Mouse (Mus musculus): ENCODE measurements at regions not wholly inside any gene's neighbourhood (a gene's known extent, or its start where the extent isn't known, plus 50 kb on each side); places are given as distances from the start of the nearest gene placed in this dataset.
A peak's percentile ranks its signal among the peaks of the same experiment; 100 is the strongest.
"Not testable (repeated sequence)": the region's sequence is repeated elsewhere in the genome, so short reads cannot be mapped to it uniquely, and the experiment has no call there.

DNA sequence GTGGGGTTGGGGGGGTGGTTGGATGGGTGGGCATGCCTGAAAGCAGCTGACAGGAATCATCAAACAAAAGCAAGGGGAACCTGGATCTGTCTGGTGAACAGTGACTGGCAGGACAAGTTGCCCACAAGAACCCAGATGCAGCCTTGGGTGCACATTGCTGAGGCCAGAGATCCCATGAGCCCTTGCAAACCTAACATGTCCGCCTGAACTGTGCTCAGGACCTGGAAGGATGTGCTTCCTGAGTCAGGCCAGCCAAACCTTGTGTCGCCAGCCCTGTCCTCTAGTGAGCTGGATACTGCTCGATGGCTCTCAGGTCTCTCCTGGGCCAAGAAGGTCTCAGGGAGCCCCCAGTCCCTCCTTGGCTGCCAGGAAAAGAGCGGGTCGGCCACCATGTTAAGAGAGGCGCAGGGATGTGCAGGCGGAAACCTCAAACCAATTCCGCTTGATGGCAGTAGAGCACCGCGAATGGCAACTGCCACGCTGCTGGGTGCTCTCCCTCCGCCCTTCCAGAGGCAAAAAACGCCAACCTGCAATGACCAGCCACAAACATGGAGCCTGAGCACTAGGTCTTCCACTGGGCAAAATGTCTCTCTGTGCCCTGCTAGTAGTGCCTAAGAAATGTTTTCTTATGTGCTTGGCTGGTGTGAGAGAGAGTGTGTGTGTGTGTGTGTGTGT, 140.2 kb downstream of the Pls3 start:
- not testable (repeated sequence) for ATAC-seq (ENCODE audit: extremely low read depth, insufficient number of reproducible peaks, low FRiP score, poor library complexity, severe bottlenecking)

DNA sequence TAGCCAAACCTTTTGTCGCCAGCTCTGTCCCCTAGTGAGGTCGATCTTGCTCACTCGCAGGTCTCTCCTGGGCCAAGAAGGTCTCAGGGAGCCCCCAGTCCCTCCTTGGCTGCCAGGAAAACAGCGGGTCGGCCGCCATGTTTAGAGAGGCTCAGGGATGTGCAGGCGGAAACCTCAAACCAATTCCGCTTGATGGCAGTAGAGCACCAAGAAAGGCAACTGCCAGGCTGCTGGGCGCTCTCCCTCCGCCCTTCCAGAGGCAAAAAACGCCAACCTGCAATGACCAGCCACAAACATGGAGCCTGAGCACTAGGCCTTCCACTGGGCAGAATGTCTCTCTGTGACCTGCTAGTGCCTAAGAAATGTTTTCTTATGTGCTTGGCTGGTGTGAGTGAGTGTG, 141.3 kb downstream of the Pls3 start:
- ATAC-seq (ENCODE audit: extremely low read depth, insufficient number of reproducible peaks, low FRiP score, poor library complexity, severe bottlenecking) = not testable (repeated sequence)

DNA sequence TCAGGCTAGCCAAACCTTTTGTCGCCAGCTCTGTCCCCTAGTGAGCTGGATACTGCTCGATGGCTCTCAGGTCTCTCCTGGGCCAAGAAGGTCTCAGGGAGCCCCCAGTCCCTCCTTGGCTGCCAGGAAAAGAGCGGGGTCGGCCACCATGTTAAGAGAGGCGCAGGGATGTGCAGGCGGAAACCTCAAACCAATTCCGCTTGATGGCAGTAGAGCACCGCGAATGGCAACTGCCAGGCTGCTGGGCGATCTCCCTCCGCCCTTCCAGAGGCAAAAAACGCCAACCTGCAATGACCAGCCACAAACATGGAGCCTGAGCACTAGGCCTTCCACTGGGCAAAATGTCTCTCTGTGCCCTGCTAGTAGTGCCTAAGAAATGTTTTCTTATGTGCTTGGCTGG, 145.2 kb downstream of the Pls3 start:
- not testable (repeated sequence) for ATAC-seq (ENCODE audit: extremely low read depth, insufficient number of reproducible peaks, low FRiP score, poor library complexity, severe bottlenecking)

DNA sequence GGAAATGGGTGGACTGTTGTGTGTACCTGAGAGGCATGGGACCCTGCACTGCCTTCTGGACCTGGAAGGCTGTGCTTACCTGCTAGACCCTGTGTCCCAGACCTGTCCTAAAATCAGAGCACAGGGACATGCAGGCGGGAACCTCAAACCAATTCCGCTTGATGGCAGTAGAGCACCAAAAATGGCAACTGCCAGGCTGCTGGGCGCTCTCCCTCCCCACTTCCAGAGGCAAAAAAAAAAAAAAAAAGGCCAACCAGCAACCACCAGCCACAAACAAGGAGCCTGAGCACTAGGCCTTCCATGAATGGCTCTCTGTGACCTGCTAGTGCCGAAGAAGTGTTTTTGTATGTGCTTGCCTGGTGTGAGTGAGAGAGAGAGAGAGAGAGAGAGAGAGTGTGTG, 146.5 kb downstream of the Pls3 start:
- ATAC-seq (ENCODE audit: extremely low read depth, insufficient number of reproducible peaks, low FRiP score, poor library complexity, severe bottlenecking) = no peak

DNA sequence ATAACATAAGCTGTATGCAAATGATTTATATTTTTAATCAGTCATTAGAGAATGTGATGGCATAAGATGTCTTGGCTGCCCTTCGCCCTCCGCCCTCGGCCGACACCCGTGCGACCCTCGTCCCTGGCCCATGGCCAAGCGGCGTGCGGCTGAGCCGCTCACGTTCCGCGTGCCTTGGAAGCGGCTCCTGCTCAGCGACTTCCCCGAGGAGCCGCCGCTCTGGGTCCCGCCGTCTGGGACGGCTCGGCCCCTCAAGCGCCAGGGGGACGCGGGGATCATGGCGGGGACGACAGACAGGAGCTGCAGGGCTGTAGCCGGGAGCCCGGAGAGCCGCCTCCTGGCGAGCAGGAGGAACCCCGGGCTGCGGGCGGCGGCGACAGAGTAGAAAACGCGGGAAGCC, 145.5 kb upstream of the Rab39b start:
- ATAC-seq (ENCODE audit: extremely low read depth, insufficient number of reproducible peaks, low FRiP score, poor library complexity, severe bottlenecking) = not testable (repeated sequence)

DNA sequence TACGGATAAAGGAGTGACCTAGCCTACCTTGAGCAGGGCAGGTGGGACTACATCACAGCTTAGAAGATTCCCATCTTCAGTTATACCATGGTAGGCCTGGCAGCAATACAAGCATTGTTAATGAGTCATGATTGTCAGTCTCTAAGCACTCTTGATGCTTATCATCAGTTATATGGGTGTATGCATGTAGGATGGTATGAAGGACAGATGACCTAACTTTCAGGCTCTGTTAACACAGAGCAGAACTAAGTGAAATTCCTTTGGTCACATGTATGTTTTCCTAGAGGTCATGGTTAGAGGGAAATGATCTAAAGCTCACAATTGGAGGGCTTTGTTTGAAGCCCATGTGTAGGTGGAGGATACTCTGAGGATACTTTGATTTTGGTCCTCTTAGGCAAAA, 121.9 kb upstream of the Rab39b start:
- no peak for ATAC-seq (ENCODE audit: extremely low read depth, insufficient number of reproducible peaks, low FRiP score, poor library complexity, severe bottlenecking)

DNA sequence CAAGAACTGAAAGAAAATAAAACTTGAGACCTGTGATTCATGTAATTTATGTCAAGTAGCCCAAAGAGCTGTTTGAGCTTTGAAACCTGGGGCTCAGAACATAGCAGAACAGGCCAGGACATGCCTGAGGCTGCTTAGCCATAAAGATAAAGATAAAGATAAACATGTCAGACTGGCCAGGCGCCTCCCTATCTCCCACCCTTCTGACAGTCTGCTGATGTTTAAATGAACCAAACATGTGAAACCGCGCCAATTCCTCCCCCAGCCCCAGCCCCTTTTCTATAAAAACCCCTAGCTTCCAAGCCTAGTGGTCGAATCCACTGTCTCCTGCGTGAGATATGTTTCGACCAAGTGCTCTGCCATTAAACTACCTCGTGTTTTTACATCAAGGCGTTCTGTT, 97.2 kb upstream of the Rab39b start:
- ATAC-seq (ENCODE audit: extremely low read depth, insufficient number of reproducible peaks, low FRiP score, poor library complexity, severe bottlenecking) = not testable (repeated sequence)

DNA sequence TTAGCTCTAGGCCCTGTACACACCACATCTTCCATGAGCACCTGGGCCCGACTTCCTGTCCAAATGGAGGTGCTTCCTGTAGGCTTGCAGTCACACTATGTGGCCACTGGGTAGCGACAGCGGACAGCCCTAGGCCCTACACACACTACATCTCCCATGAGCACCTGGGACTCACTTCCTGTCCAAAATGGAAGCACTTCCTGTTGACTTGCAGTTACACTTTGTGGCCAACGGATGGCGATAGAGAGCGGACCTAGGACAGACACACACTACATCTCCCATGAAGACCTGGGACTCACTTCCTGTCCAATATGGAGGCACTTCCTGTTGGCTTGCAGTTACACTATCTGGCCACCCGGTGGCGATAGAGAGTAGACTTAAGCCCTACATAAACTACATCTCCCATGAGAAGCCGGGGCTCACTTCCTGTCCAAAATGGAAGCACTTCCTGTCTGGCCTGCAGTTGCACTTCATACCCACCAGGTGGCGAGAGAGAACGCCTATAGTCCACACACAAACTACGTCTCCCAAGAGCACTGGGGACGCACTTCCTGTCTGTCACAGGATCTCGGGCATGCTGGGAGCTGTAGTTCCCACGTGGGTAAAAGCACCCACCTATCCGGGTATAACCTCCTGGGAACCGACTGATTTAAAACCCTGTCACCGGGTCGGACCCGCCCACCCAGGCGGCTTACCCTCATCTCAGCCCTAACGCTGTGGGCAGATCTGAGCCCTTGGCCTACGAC, 96.1 kb upstream of the Rab39b start:
- peak; percentile 92 for ATAC-seq (ENCODE audit: extremely low read depth, insufficient number of reproducible peaks, low FRiP score, poor library complexity, severe bottlenecking)

DNA sequence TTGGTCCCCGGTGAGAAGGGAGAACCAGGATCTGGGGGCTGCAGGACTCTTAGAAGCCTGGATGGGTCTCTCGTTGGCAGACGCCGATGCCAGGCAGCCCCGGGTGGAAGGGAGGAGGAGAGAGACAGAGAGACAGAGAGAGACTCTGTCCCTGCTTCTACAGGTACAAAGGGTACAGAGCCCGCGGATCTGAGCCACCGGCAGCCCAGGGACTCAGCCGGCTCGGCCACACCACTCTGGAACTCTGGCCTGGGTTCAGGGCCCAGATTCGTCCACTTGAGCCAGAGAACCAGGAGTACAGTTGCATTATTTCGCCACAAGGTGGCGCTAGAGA, 95.5 kb upstream of the Rab39b start:
- no peak for ATAC-seq (ENCODE audit: extremely low read depth, insufficient number of reproducible peaks, low FRiP score, poor library complexity, severe bottlenecking)

DNA sequence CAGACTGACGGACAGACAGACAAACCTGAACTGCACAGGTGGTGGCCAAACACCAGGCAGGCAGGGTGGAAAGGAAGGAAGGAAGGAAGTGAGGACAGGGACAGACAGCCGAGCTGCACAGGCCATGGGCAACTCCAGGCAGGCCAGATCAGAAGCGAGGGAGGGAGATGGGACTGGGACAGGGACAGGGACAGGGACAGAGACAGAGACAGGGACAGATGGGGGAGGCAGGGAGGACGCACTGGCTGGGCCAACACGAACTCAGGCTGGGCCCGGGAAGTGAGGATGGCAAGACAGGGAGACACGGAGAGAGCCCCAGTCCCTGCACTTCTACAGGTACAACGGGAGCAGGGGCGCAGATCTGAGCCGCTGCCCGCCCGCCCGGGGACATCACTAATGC, 94.9 kb upstream of the Rab39b start:
- ATAC-seq (ENCODE audit: extremely low read depth, insufficient number of reproducible peaks, low FRiP score, poor library complexity, severe bottlenecking) = no peak

DNA sequence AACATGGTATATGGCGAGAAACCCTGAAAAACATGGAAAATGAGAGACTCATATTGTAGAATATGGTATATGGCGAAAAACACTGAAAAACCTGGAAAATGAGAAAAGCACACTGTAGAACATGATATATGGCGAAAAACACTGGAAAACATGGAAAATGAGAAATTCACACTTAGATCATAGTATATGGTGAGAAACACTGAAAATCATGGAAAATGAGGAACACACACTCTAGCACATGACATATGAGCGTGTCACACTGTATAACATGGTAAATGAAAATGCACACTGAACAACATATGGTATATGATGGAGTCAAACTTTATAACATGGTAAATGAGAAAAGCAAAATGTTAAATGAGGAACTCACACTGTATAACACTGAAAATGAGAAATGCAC, 89.6 kb upstream of the Rab39b start:
- no peak for ATAC-seq (ENCODE audit: extremely low read depth, insufficient number of reproducible peaks, low FRiP score, poor library complexity, severe bottlenecking)

DNA sequence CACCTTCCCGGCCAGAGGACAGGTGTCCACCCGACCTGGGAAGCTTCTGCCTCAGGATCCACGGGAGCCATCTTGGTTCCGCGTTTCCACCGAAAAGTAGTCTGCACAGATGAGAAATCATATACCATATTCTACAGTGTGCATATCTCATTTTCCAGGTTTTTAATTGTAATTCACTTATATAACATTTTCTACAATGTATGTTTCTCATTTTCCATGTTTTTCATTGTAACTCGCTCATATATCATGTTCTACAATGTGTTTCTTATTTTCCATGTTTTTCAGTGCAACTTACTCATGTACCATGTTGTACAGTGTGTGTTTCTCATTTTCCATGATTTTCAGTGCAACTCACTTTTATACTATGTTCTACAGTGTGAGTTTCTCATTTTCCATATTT, 65.4 kb upstream of the Rab39b start:
- ATAC-seq (ENCODE audit: extremely low read depth, insufficient number of reproducible peaks, low FRiP score, poor library complexity, severe bottlenecking) = no peak
